Mouse (Mus musculus) sigmoid colon, adult 10 weeks (tissue): ENCODE data around the gene Ift57. TPM values are rescaled to one million over a fixed set of nuclear protein-coding genes. Genes with fewer than 3 reads are reported as not detected.

Experiments
- polyA plus RNA-seq: library from polyadenylated mRNA; stranded (reverse); fragments of 350-450 nt; fragmentation: Illumina TruSeq; extraction: RNeasy Lipid Tissue Mini Kit (QIAGEN cat#74804); gene quantifications from one replicate; pipeline ENCODE4 v1.2.3, GENCODE M21; 2014; ENCODE audit warnings: low read depth, low replicate concordance

Gene Ift57
- 13.2 TPM for polyA plus RNA-seq

DNA sequence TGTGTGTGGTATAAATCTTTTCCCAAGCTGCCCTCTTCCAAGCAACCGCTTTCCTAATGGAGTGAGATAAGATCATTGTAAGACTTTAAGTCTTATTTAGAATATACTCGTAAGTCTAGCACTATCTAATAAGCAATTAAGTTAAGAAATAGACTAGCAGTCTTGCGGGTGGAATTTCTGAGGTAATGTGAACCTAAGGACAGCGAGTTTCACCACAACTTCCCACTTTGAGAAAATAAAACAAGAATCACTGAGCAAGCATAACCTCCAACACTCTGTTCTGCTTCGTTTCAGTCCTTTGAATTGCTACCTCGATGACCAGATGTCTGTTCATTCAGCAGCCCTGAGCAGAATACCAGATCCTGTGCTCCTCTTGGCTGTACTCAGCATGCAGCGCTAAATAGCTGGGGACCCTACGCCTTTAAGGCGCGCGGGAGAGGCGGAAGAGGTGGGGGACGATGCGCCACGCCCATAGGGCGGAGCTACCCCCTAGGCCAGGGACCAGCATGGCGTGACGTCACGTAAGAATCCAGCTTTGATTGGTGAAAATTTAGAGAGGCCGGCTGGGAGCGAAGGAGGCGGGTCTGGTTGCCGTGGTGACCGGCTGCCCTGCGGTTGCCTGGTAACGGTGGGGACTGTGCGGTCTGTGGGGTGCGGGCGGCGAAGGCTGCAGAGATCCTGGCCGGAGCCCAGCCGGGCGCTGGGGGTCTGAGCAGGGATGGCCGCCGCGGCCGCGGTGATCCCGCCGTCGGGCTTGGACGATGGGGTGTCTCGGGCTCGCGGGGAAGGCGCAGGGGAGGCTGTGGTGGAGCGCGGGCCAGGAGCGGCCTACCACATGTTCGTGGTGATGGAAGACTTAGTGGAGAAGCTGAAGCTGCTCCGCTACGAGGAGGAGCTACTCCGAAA, at the start of gene Ift57:
Ift57 (plus strand) TSS at position 614 of the 906 bp plus-strand sequence.

GRCm38 (mm10) chr16:49799597-49800561, 100.8 kb downstream of the Ift57 start, which contains the start of gene Cd47:
TSS of gene Cd47 (plus strand) at chr16:49800533.

Other genes starting within 250 kb of the Ift57 start
- 114 TPM for gene Cd47, start 101.3 kb downstream of the Ift57 start, polyA plus RNA-seq